12 mouse cellular contexts compared by ENCODE assay signal in the genomic region with DNA sequence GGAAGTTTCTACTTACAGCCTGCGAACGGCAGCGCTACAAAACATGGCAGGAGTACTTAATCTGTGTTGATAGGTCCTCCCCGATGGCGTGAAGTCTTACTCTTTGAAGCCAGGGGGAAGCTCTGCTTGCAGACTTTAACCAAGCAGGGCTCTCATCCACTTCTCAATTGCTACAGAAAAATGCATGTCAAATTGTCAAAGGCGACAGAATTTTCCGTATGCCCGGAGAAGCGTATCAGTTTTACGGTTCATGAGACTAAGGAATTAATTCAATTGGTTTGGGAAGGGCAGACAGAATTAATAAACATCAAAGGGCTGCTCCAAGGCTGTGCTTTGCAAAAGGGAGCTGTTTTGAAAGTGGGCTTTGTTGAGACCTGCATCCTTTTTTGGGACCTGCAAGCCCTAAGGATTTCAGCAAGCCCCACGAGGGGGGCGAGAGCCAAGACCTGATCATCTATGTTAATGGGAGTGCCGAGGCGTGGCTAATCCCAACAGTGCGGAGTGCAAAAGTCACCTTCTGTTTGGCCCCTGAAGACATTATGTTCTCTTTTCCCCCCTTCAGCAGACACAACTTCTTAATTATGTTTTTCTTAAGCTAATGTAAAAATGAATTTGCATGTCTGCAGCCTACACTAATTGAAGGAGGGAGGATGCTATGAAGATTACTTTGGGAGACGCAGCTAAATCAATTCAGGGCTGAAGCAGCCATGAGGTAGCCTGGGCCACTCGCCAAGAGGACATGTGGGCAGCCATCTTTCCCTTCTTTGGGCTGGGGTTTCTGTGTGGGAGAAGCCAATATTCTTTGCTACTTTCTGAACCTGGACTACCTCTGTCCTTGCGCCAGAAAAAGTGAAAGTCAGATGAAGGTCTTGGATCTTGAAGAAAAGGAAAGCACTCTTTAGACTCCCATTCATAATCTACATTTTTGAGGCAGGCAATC.
DNase-seq lines count a peak whose midpoint lies in the region.
"Had no signal": no experiment of that assay in that cellular context is flagged by ENCODE, and none has a peak within 500 bp of the region (broad histone marks: within the 10 kb centered on the region; RNA-seq: fewer than 3 reads in every experiment).

No protein-coding gene starts in this region.

- DNase-seq in embryo, embryonic 10 days (ENCODE audit: low spot score) = peak; percentile 6
- no peak for DNase-seq in embryo, embryonic 9.5 days (ENCODE audit: extremely low spot score)
- peak; percentile 36 to 48 for DNase-seq in right cerebral cortex, postnatal 10 days (ENCODE audit: low spot score in 2 of 2)
- DNase-seq in right cerebral cortex, postnatal 25 days = no peak
- DNase-seq in layer of hippocampus, postnatal 10 days (ENCODE audit: low spot score in 2 of 2) = peak; percentile 20 to 24
- DNase-seq in retina, embryonic 14.5 days (ENCODE audit: low spot score) = peak; percentile 36
- no peak for DNase-seq in MN1 (ENCODE audit: low spot score)
- no peak for DNase-seq in gastrocnemius, postnatal 10 days
- DNase-seq: adrenal gland, adult 2 months; heart, adult 2 months; heart, postnatal 10 days; liver, postnatal 0 days had no signal

Comparison
In these comparisons a context has a peak if more than half of its experiments do, and no peak if none do; other contexts are left out.
1. DNase-seq: peak in embryo, embryonic 10 days (single experiment), right cerebral cortex, postnatal 10 days (2 of 2), layer of hippocampus, postnatal 10 days (2 of 2) and retina, embryonic 14.5 days (single experiment); none in embryo, embryonic 9.5 days (single experiment), right cerebral cortex, postnatal 25 days (single experiment), MN1 (single experiment) and gastrocnemius, postnatal 10 days (single experiment).